Mouse (Mus musculus) small intestine, adult 2 months (tissue): Measurements from ENCODE around the gene Folr1.

Experiments
- CTCF ChIP-seq: fragments of 200-500 bp; IDR thresholded peaks from 2 replicates; pipeline ENCODE4 v1.5.1; 2012; ENCODE audit warnings: low read depth, mild to moderate bottlenecking, control low read depth, inconsistent platforms, low read length, moderate library complexity, mixed read lengths; ENCODE audit not compliant: insufficient replicate concordance, insufficient read length; ENCODE audit errors: extremely low read depth
- POLR2A ChIP-seq: fragments of 200-500 bp; IDR thresholded peaks from 2 replicates; pipeline ENCODE4 v1.6.1; 2012; ENCODE audit warnings: low read depth, mild to moderate bottlenecking, control low read depth, inconsistent platforms, low read length, moderate library complexity

GRCm38 (mm10) chr7:101871296-101871695 lies 708 bp upstream of the Folr1 start:
- TF ChIP-seq CTCF (no peak), POLR2A (no peak)
